Mouse (Mus musculus) CD4-positive, CD25-positive, alpha-beta regulatory T cell, adult 4 months (primary cell): ENCODE results near the gene Nfil3. TPM values are rescaled to one million over a fixed set of nuclear protein-coding genes. Genes with fewer than 3 reads are reported as not detected.
A peak's percentile ranks its signal among the peaks of the same experiment; 100 is the strongest.

Source experiments
- ATAC-seq: one replicate; pipeline ENCODE4 v1.8.0; 2017
- polyA plus RNA-seq, 2 experiments: library from polyadenylated mRNA; unstranded; fragments of 100-300 nt; shearing (Covaris generic); gene quantifications; one replicate each; pipeline ENCODE4 v1.2.1; 2017

The Nfil3 gene
- polyA plus RNA-seq, 2 experiments from 2014 or later: 1.7 to 3.7 TPM

- no peak for ATAC-seq
Measured at GRCm38 (mm10) chr13:52930582-52930981, 50.3 kb downstream of the Nfil3 start.

GRCm38 (mm10) chr13:52929209-52930171 lies 51.4 kb downstream of the Nfil3 start, which contains the start of gene Auh:
TSS of gene Auh (minus strand) at chr13:52929681.
- peak; percentile 95 for ATAC-seq

- ATAC-seq: no peak
Measured at GRCm38 (mm10) chr13:52928392-52928791, 52.5 kb downstream of the Nfil3 start.

GRCm38 (mm10) chr13:52924457-52924856 lies 56.4 kb downstream of the Nfil3 start:
- no peak for ATAC-seq

GRCm38 (mm10) chr13:52921966-52922365 lies 58.9 kb downstream of the Nfil3 start:
- peak; percentile 94 for ATAC-seq

- ATAC-seq: peak; percentile 47
Measured at GRCm38 (mm10) chr13:52921065-52921825, 59.6 kb downstream of the Nfil3 start.

GRCm38 (mm10) chr13:52919790-52920352 lies 61.0 kb downstream of the Nfil3 start:
- ATAC-seq: no peak

- no peak for ATAC-seq
Measured at GRCm38 (mm10) chr13:52918333-52918732, 62.5 kb downstream of the Nfil3 start.

Other genes with a start within 250 kb of the Nfil3 start
- gene Auh, start 51.4 kb downstream of the Nfil3 start, polyA plus RNA-seq: 10 to 100 TPM; 32.7 to 47.4 TPM